Mouse (Mus musculus) olfactory bulb, adult 2 months (tissue): ENCODE data around the gene Ctnna3. TPM values are rescaled to one million over a fixed set of nuclear protein-coding genes. Genes with fewer than 3 reads are reported as not detected.
A peak's percentile ranks its signal among the peaks of the same experiment; 100 is the strongest.

Source experiments
- H3K27ac ChIP-seq: fragments of 200-500 bp; 2 replicates; pipeline ENCODE4 v1.5.1; 2012; ENCODE audit warnings: low read depth, low read length; ENCODE audit not compliant: insufficient read depth
- H3K4me1 ChIP-seq: fragments of 200-500 bp; 2 replicates; pipeline ENCODE4 v1.6.1; 2012; ENCODE audit warnings: low read length; ENCODE audit not compliant: control insufficient read depth, insufficient read depth
- H3K4me3 ChIP-seq: fragments of 200-500 bp; 2 replicates; pipeline ENCODE4 v1.5.1; 2012; ENCODE audit warnings: mild to moderate bottlenecking, low read depth, low read length, moderate library complexity; ENCODE audit not compliant: insufficient read depth
- CTCF ChIP-seq: fragments of 200-500 bp; IDR thresholded peaks from 2 replicates; pipeline ENCODE4 v1.5.1; 2012; ENCODE audit warnings: low read depth, mild to moderate bottlenecking, low read length, moderate library complexity; ENCODE audit not compliant: insufficient read depth
- POLR2A ChIP-seq: fragments of 200-500 bp; IDR thresholded peaks from 2 replicates; pipeline ENCODE4 v1.6.1; 2012; ENCODE audit warnings: mild to moderate bottlenecking, low read depth, low read length, moderate library complexity; ENCODE audit not compliant: insufficient read depth
- WGBS: fragments of 180-500 bp; shearing (Covaris S2); methylation state at CpG from one replicate; pipeline ENCODE4 v1.1.7; 2018; 5-methylcytosine and 5-hydroxymethylcytosine counted together
- polyA plus RNA-seq: library from polyadenylated mRNA; stranded (reverse); fragments of >200 nt; gene quantifications from 2 replicates; pipeline ENCODE4 v1.2.4, GENCODE M21; 2012; ENCODE audit warnings: low replicate concordance; ENCODE audit not compliant: missing spikeins, insufficient read depth, insufficient read length

The Ctnna3 gene
- polyA plus RNA-seq, 1 experiment = not detected

DNA sequence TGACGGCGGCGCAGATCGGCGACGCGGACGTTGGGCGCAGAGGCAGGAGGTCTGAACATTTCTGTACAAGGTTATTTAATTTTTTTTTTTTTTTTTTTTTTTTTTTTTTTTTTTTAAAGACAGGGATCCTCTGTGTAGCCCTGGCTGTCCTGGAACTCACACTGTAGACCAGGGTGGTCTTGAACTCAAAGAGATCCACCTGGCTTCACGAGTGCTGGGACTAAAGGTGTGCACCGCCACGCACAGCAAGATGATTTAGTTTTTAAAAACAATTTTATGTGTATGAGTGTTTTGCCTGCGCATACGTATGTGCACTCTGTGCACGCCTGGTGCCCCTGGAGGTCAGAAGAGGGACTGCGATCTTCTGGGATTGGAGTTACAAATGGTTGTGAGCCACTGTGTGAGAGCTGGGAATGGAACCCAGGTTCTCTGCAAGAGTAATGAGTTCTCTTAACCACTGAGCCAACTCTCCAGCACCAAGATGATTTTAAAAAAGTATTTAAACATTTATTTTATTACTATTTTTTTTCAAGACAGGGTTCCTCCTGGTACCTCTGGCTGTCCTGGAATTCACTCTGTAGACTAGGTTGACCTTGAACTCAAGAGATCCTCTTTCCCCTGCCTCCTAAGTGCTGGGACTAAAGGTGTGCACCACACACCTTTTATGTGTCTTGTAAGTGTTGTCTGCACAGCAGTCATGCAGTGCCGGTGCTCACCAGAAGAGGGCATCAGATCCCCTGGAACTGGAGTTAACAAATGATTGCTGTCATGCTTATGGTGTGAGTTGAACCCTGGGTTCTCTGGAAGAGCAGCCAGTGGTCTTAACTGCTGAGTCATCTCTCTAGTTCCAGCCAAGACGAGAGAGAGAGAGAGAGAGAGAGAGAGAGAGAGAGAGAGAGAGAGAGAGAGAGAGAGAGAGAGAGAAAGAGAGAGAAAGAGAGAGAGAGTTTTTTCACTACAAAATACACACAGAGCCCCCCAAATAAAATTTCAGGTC, 7.9 kb upstream of the Ctnna3 start, which contains the start of gene Gm7075:
Gm7075 (minus strand) TSS at position 51 of the 997 bp plus-strand sequence.
- TF ChIP-seq CTCF = no peak
- no peak for TF ChIP-seq POLR2A
- no peaks in the 10 kb centered on the region for H3K4me1 ChIP-seq
- H3K27ac ChIP-seq = no peak within 1 kb of the TSS
- 88% methylated on average over 18 of the region's 18 CpGs for WGBS
- no peak within 1 kb of the TSS for H3K4me3 ChIP-seq

DNA sequence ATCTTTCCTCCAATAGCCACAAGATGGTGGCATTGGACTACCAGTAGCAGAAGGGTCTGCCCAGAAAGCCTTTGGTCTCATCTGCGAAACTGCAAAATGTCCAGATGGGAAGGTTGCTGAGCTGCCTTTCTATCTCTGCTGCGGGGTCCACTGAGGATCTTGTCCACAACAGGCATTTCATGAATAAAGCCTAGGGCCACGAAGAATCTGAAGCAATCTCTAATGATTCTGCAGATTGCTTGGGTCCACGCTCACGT, 7.2 kb upstream of the Ctnna3 start:
- Histone ChIP-seq H3K4me3 (no peak overlapping the region), H3K4me1 (no peaks in the 10 kb centered on the region), H3K27ac (no peak overlapping the region)
- WGBS = 75% methylated on average over 5 of the region's 5 CpGs
- no peak for TF ChIP-seq POLR2A
- TF ChIP-seq CTCF = no peak

DNA sequence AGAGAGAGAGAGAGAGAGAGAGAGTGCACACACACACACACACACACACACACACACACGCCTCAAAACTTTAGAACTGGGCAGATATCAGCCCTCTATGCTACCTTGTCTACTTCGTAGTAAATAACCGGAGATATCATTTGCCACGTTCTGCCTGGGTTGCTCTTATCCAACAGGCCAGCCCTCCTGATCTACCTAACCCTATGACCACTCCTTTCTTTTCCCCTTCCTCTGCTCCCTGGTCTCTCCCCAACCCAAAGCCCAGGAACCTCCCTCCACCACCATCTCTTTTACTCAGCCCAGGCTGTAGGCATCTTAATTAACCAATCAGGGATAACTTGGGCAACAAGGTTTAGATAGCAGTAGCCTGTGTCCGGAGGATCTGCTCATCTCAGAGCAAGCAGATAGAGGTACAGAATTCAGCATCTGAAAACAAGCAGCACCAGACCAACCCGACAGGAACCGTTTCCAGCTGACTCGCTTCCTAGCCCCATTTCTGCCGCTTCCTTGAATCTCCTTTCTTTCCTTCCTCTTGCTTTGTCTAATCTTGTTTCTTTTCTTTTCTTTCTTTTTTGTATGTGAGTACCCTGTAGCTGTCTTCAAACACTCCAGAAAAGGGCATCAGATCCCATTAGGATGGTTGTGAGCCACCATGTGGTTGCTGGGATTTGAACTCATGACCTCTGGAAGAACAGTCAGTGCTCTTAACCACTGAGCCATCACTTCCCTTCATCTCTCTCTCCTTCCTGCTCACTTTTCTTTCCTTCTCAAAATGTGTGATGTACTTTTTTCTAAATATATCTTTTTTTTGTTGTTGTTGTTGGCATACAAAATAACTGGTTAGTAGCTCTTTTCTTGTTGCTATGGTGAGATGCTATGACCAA, 6.1 kb upstream of the Ctnna3 start:
- no peaks in the 10 kb centered on the region for H3K4me1 ChIP-seq
- TF ChIP-seq POLR2A = no peak
- no peak for TF ChIP-seq CTCF
- no peak overlapping the region for H3K27ac ChIP-seq
- 82% methylated on average over 9 of the region's 9 CpGs for WGBS
- H3K4me3 ChIP-seq = no peak overlapping the region

DNA sequence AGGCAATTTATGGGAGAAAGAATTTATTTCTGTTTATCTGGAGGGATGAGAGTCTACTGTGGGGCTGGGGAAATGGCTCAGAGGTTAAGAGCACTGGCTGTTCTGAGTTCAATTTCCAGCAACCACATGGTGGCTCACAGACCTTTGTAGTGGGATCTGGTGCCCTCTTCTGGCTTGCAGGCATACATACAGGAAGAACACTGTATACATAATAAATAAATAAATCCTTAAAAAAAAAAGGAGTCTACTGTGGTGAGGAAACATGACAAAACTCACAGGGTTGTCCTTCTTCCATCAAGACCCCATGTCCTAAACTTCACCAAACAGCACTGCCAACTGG, 5.5 kb upstream of the Ctnna3 start:
- Histone ChIP-seq H3K4me3 (no peak overlapping the region), H3K27ac (no peak overlapping the region), H3K4me1 (no peaks in the 10 kb centered on the region)
- TF ChIP-seq CTCF (no peak), POLR2A (no peak)

DNA sequence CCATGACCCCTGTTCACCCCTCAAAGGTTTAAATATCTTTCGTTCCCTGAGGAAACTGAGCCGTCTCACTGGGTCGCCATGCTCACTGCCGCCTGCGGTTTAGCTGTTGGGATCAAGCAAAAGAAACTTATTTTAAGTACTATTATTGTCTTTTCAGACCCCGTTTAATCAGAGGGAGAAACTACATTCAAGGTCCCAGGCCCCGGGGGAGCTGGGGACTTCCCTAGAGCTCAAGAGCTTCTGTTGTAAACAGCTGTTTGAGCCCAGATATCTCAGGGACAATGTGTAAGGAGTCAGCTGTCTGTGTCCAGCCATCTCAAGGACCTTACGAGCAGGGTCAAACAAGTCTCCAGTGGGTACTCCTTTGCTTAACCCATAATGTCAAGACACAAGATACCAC, 2.8 kb upstream of the Ctnna3 start:
- H3K27ac ChIP-seq = no peak overlapping the region
- no peak for TF ChIP-seq CTCF
- TF ChIP-seq POLR2A = no peak
- no peaks in the 10 kb centered on the region for H3K4me1 ChIP-seq
- no peak overlapping the region for H3K4me3 ChIP-seq
- 85% methylated on average over 8 of the region's 8 CpGs for WGBS

DNA sequence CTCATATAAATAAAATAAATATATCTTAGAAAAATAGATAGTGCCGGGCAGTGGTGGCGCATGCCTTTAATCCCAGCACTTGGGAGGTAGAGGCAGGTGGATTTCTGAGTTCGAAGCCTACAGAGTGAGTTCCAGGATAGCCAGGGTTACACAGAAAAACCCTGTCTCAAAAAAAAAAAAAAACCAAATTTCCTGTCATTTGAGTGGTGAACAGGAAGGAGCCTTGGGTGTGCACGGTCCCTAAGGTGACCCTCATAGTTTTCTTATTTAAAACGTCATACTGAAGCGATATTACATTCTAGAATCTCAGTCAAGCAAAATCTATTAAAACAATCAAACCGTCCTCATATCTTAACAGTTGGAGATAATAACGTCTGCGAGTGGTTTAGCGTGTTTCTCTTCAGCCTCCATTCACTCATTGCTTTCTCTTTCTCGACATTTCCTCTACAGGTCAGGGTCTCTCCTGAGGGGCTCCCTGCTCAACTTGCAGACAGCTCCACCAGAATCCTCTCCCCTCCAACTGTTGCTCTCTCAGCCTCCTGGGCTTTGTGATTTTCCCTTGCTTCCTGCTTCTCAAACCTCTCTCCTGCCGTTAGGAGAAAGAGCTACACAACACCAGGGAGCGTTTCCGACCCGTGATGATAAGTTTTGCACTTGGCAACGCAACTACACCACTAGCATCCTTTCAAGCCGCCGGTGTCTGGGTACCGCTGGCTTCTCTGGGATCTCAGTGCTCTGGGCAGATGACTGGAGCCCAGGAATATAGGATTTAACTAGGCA, 1.5 kb upstream of the Ctnna3 start:
- no peak overlapping the region for H3K27ac ChIP-seq
- no peak for TF ChIP-seq POLR2A
- TF ChIP-seq CTCF = no peak
- WGBS = 18% methylated on average over 19 of the region's 19 CpGs

DNA sequence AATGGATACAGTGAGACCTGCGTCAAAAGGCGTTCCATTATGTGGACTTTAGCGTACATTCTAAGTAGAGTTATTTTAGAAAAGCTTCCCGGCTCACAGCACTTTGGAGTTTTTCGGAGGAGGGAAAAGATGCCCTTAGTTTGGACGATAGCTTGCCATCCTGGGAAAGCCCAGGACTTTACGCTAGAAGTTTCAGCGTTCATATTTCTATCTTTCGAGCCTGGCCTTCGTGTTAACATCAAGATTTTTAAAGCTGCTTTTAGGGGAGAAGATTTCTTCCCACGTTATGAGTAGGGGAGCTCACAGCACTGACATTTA, 916 bp upstream of the Ctnna3 start:
- TF ChIP-seq CTCF (no peak), POLR2A (no peak)
- 2% methylated on average over 11 of the region's 11 CpGs for WGBS
- no peak overlapping the region for H3K27ac ChIP-seq
- H3K4me1 ChIP-seq = no peaks in the 10 kb centered on the region
- H3K4me3 ChIP-seq = peak overlapping the region; percentile 44

More for the DNA sequence above, 1.5 kb upstream of the Ctnna3 start:
- Histone ChIP-seq H3K4me1 (no peaks in the 10 kb centered on the region), H3K4me3 (peak overlapping the region; percentile 44)

DNA sequence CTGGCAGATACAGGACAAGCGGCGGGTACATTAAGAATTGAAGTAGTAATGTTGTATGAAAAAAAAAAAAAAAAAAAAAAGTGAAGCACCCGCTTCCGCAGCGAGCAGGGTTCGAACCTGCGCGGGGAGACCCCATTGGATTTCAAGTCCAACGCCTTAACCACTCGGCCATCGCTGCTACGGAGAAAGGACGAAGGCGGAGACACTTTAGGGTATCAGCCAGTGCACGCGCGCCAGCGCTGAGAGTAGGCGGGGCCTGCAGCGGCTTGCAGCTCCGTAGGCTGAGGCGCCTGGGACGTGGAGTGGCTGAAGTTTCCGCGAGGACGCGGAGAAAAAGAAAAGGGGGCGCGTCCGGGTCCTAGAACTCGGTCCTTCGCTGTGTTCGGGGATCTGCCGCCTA, 518 bp upstream of the Ctnna3 start:
- Histone ChIP-seq H3K4me1 (no peaks in the 10 kb centered on the region), H3K27ac (peak overlapping the region; percentile 5; the same call in 1 of the 2 replicates), H3K4me3 (peak overlapping the region; percentile 78)
- 0 out of 2 replicates have a peak, but pooled peaks have one; percentile 14 for TF ChIP-seq CTCF
- no peak; the same call in 1 of the 2 replicates for TF ChIP-seq POLR2A
- WGBS = under 1% methylated on average over 34 of the region's 34 CpGs

DNA sequence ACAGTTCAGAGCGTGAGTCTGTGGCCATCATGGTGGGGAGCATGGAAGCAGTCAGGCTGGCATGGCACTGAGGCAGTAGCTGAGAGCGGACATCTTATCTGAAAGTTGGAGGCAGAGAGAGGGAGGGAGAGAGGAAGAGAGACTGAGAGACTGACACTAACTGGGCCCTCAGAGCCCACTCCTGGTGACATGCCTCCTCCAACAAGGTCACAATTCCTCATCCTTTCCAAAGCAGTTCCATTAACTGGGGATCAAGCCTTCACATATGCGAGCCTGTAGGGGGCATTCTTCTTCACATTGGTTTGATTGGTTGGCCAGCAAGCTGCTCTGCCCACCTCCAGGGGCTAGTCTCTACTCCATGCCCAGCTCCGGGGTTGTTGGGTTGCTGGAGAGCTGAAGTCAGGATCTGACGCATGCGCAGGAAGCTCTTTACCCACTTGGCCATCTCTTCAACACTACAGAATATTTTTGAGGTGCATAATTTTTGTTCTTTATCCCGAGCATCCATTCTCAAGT, 1.4 kb downstream of the Ctnna3 start:
- 90% methylated on average over 7 of the region's 7 CpGs for WGBS
- Histone ChIP-seq H3K27ac (no peak overlapping the region), H3K4me3 (no peak overlapping the region), H3K4me1 (no peaks in the 10 kb centered on the region)
- no peak for TF ChIP-seq POLR2A
- TF ChIP-seq CTCF = no peak
